Mouse (Mus musculus): Measurements from ENCODE around the gene Fgg. TPM values are rescaled to one million over a fixed set of nuclear protein-coding genes. Genes with fewer than 3 reads are reported as not detected.

The Fgg gene
- polyA plus RNA-seq, 1 experiment from 2014 or later: 0.10 TPM

DNA sequence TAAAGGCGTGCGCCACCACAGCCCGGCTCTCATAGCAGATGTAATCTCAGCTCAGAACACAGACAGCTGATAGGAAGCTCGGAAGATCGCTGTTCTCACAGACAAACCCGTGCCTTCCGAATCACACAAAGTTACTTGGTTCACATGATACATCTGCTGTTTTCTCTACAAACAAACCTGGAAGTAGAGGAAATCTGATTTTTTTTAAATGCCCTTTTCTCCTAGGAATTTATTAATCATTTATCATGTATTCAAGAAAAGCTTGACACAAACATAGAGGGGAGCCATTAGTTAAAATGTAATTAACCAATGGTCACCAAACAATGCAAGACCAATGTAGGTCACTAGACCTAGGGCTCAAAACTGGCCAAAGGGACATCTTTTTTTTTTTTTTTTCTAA is 2.7 kb upstream of the Fgg start:
- 91% methylated on average over 7 of the region's 7 CpGs for WGBS
- H3K9me3 ChIP-seq: no peaks in the 10 kb centered on the region
- no peaks in the 10 kb centered on the region for H3K36me3 ChIP-seq
- peaks cover 5% of the 10 kb centered on the region for H3K4me1 ChIP-seq
- no peak overlapping the region for H3K4me2 ChIP-seq (replicated peaks)
- no peaks in the 10 kb centered on the region; the same call in 1 of the 2 replicates for H3K27me3 ChIP-seq
- ATAC-seq (ENCODE audit: low FRiP score, low read depth): no peak
- no peak overlapping the region for H3K9ac ChIP-seq
- H3K4me3 ChIP-seq: no peak overlapping the region
- H3K27ac ChIP-seq: no peak overlapping the region

GRCm38 (mm10) chr3:83010291-83010690 is 2.8 kb downstream of the Fgg start:
- Histone ChIP-seq H3K4me3 (no peak overlapping the region), H3K4me1 (no peaks in the 10 kb centered on the region), H3K36me3 (no peaks in the 10 kb centered on the region), H3K27me3 (no peaks in the 10 kb centered on the region), H3K9me3 (no peaks in the 10 kb centered on the region), H3K4me2 (replicated peaks) (no peak overlapping the region), H3K27ac (no peak overlapping the region), H3K9ac (no peak overlapping the region)
- ATAC-seq (ENCODE audit: low FRiP score, low read depth): no peak
- 68% methylated on average over 11 of the region's 11 CpGs for WGBS

DNA sequence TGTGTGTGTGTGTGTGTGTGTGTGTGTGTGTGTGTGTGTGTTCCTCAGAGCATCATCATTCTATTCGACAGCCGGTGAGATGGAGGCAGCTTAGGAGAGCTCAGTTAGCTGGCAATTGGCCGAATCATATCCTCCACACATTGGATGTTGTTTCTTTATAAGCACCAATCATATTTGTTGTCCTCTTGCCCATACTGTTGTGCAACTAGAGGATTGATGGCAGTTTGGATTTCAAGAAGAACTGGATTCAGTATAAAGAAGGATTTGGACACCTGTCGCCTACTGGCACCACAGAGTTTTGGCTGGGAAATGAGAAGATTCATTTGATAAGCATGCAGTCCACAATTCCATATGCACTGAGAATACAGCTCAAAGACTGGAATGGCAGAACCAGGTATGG is 3.6 kb downstream of the Fgg start:
- Histone ChIP-seq H3K9me3 (no peaks in the 10 kb centered on the region), H3K27ac (no peak overlapping the region), H3K36me3 (no peaks in the 10 kb centered on the region), H3K9ac (no peak overlapping the region), H3K4me2 (replicated peaks) (no peak overlapping the region), H3K4me3 (no peak overlapping the region), H3K27me3 (no peaks in the 10 kb centered on the region), H3K4me1 (no peaks in the 10 kb centered on the region)
- ATAC-seq (ENCODE audit: low FRiP score, low read depth): no peak
- WGBS: 90% methylated on average over 4 of the region's 4 CpGs

DNA sequence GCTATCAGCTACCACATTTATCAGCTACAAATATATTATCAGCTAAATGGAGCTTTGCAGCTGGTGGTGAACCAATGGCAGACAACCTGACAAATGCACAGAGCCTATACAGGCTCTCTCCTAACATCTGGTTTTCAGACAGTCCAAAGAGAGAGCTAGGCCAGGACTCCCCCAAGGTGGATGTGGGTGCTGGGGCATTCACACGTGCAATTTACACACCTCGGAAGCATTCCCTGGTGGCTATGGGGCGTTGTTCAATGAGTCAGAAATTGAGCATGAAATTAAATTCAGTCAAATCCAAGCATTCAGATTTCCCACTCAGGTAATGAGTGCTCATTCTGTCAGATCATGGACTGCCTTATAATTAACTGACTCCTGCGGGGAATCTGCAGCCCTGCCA is 4.0 kb downstream of the Fgg start:
- no peaks in the 10 kb centered on the region for H3K9me3 ChIP-seq
- no peaks in the 10 kb centered on the region for H3K4me1 ChIP-seq
- ATAC-seq (ENCODE audit: low FRiP score, low read depth): no peak
- H3K4me3 ChIP-seq: no peak overlapping the region
- H3K27me3 ChIP-seq: no peaks in the 10 kb centered on the region
- no peaks in the 10 kb centered on the region for H3K36me3 ChIP-seq
- 55% methylated on average over 4 of the region's 4 CpGs for WGBS
- H3K4me2 ChIP-seq (replicated peaks): no peak overlapping the region
- H3K27ac ChIP-seq: no peak overlapping the region
- H3K9ac ChIP-seq: no peak overlapping the region

DNA sequence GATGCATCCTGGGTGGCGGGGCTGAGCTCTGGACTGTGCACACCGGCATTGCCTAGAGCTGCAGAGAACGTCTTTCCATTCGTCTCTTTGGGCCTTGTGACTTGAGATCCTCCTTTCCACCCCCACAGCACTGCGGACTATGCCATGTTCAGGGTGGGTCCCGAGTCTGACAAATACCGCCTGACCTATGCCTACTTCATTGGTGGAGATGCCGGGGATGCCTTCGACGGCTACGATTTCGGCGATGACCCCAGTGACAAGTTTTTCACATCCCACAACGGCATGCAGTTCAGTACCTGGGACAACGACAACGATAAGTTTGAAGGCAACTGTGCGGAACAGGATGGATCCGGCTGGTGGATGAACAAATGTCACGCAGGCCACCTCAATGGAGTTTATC is 5.1 kb downstream of the Fgg start:
- H3K4me3 ChIP-seq: no peak overlapping the region
- no peak overlapping the region for H3K27ac ChIP-seq
- H3K9me3 ChIP-seq: no peaks in the 10 kb centered on the region
- H3K4me1 ChIP-seq: no peaks in the 10 kb centered on the region
- WGBS: 88% methylated on average over 19 of the region's 19 CpGs
- no peak for ATAC-seq (ENCODE audit: low FRiP score, low read depth)
- no peak overlapping the region for H3K4me2 ChIP-seq (replicated peaks)
- H3K36me3 ChIP-seq: no peaks in the 10 kb centered on the region
- H3K27me3 ChIP-seq: no peaks in the 10 kb centered on the region
- no peak overlapping the region for H3K9ac ChIP-seq

DNA sequence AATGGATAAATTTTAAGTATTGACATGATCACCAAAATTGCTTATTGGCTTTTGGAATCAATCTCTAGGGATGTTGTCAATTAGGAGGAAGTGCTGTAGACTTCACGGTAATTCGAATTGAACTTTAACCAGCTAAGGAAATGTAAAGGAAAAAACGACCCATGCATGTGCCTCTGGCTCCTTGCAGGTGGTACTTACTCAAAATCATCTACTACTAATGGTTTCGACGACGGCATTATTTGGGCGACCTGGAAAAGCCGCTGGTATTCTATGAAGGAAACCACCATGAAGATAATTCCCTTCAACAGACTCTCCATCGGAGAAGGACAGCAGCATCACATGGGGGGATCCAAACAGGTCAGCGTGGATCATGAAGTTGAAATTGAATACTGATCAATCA is 6.4 kb downstream of the Fgg start:
- Histone ChIP-seq H3K27me3 (no peaks in the 10 kb centered on the region), H3K9ac (no peak overlapping the region), H3K4me1 (no peaks in the 10 kb centered on the region), H3K4me2 (replicated peaks) (no peak overlapping the region), H3K36me3 (no peaks in the 10 kb centered on the region), H3K27ac (no peak overlapping the region), H3K9me3 (no peaks in the 10 kb centered on the region), H3K4me3 (no peak overlapping the region)
- WGBS: 82% methylated on average over 10 of the region's 10 CpGs
- ATAC-seq (ENCODE audit: low FRiP score, low read depth): no peak

- Histone ChIP-seq H3K9me3 (no peaks in the 10 kb centered on the region), H3K27ac (no peak overlapping the region), H3K9ac (no peak overlapping the region), H3K36me3 (no peaks in the 10 kb centered on the region), H3K4me2 (replicated peaks) (no peak overlapping the region), H3K4me1 (no peaks in the 10 kb centered on the region), H3K27me3 (no peaks in the 10 kb centered on the region), H3K4me3 (no peak overlapping the region)
- WGBS: 78% methylated on average over 1 of the region's 1 CpGs
- ATAC-seq (ENCODE audit: low FRiP score, low read depth): no peak
These were observed 8.7 kb downstream of the Fgg start for GRCm38 (mm10) chr3:83016236-83016635.

DNA sequence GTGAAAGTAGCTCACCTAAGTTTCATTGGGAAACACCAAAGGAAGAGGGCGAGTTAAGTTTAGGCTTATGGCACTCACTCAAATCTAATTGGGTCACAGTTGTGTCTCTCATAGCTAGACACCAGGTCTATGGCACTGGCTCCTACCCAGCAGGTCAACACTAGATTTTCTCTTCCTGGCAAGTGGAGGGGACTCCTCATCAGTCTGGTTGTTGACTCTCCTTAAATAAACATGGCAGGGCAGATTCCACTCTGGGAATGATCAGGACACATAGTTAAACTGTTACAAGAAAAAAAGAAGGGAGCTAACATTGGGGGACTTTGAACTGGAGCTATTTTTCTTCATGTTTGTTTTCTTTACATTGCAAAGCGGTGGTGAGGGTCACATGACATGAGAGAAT is 12.9 kb downstream of the Fgg start:
- H3K4me3 ChIP-seq: no peak overlapping the region
- no peaks in the 10 kb centered on the region for H3K36me3 ChIP-seq
- H3K9ac ChIP-seq: no peak overlapping the region
- H3K4me1 ChIP-seq: no peaks in the 10 kb centered on the region
- H3K27ac ChIP-seq: no peak overlapping the region
- no peaks in the 10 kb centered on the region for H3K9me3 ChIP-seq
- WGBS: 79% methylated on average over 2 of the region's 2 CpGs
- ATAC-seq (ENCODE audit: low FRiP score, low read depth): no peak
- no peaks in the 10 kb centered on the region for H3K27me3 ChIP-seq
- H3K4me2 ChIP-seq (replicated peaks): no peak overlapping the region

DNA sequence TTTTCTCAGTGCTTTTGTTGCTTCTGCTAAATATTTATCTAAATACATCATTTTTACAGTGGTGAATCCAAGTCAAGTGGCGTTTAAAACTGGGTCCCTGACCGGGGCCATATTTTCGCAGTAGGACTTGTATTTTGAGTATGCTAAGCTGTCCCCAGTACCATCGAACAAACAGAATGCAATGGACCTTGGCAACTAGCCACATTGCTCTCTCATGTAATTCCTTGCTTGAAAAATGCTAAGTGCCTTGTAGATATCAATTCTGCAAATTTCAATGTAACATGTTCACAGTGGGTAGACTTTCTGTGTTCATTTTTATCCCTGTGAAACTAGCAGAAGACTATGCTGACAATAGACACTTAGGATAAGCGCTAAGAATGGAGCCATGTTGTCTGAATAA is 13.7 kb downstream of the Fgg start:
- Histone ChIP-seq H3K27ac (no peak overlapping the region), H3K9ac (no peak overlapping the region), H3K27me3 (no peaks in the 10 kb centered on the region), H3K4me1 (no peaks in the 10 kb centered on the region), H3K9me3 (no peaks in the 10 kb centered on the region), H3K36me3 (no peaks in the 10 kb centered on the region), H3K4me3 (no peak overlapping the region), H3K4me2 (replicated peaks) (no peak overlapping the region)
- 91% methylated on average over 5 of the region's 5 CpGs for WGBS
- ATAC-seq (ENCODE audit: low FRiP score, low read depth): no peak

- WGBS: 83% methylated on average over 6 of the region's 6 CpGs
- no peak for ATAC-seq (ENCODE audit: low FRiP score, low read depth)
These were observed 17.5 kb downstream of the Fgg start for GRCm38 (mm10) chr3:83025036-83025435.

GRCm38 (mm10) chr3:83025475-83026301 is 18.2 kb downstream of the Fgg start, which contains the start of gene Fga:
Gene Fga, plus strand, starts transcription at chr3:83026076.
- no peak within 1 kb of the TSS for H3K4me3 ChIP-seq
- WGBS: 80% methylated on average over 9 of the region's 9 CpGs

More at GRCm38 (mm10) chr3:83025036-83025435, 17.5 kb downstream of the Fgg start:
- H3K4me1 ChIP-seq: no peaks in the 10 kb centered on the region
- no peak overlapping the region for H3K4me3 ChIP-seq
- no peak overlapping the region for H3K4me2 ChIP-seq (replicated peaks)
- H3K9ac ChIP-seq: no peak overlapping the region
- no peaks in the 10 kb centered on the region for H3K36me3 ChIP-seq
- no peaks in the 10 kb centered on the region for H3K9me3 ChIP-seq
- H3K27ac ChIP-seq: no peak overlapping the region
- H3K27me3 ChIP-seq: no peaks in the 10 kb centered on the region

DNA sequence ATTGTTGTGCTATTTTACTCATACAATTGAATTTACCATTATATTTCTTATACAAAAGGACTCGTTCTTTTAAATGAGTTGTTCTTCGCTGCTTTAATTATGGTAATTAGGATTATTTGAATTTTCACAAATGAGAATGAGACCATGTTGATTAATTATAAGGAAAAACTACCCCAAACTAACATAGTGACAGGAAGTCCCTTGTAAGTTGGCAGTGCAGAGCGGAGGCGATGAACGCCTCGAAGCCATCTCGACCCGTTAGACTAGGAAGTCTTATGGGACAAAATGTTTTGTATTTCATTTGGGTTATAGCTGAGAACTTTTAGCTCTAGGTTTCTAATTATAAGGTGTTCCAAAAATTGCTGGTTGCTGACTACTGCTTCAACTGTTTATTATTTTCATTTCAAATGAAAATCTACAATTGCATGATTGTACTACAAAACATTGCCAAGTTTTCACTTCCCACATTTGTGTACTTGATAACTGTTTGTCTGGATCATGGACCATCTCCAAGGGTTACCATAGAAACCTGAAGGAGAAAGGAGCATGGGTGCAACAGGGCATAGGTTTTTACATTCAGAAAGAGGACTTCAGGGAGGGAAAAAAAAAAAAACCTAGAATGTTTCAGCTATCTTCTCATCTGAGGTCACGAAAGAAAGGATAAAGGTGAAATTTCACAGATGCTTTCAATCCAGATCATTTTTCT is 20.2 kb downstream of the Fgg start:
- no peak overlapping the region for H3K27ac ChIP-seq
- no peak for ATAC-seq (ENCODE audit: low FRiP score, low read depth)
- 90% methylated on average over 9 of the region's 9 CpGs for WGBS
- no peak overlapping the region for H3K9ac ChIP-seq
- H3K4me3 ChIP-seq: no peak overlapping the region
- H3K27me3 ChIP-seq: no peaks in the 10 kb centered on the region
- H3K9me3 ChIP-seq: no peaks in the 10 kb centered on the region
- H3K36me3 ChIP-seq: no peaks in the 10 kb centered on the region
- no peaks in the 10 kb centered on the region for H3K4me1 ChIP-seq
- H3K4me2 ChIP-seq (replicated peaks): no peak overlapping the region

More at GRCm38 (mm10) chr3:83025475-83026301, 18.2 kb downstream of the Fgg start, which contains the start of gene Fga:
- H3K36me3 ChIP-seq: no peaks in the 10 kb centered on the region
- H3K4me2 ChIP-seq (replicated peaks): no peak within 1 kb of the TSS
- H3K9me3 ChIP-seq: no peaks in the 10 kb centered on the region
- H3K27ac ChIP-seq: no peak within 1 kb of the TSS
- H3K9ac ChIP-seq: no peak within 1 kb of the TSS
- no peaks in the 10 kb centered on the region for H3K4me1 ChIP-seq
- no peaks in the 10 kb centered on the region for H3K27me3 ChIP-seq
- ATAC-seq (ENCODE audit: low FRiP score, low read depth): no peak

Measured in limb, embryonic 13.5 days (tissue).